Mouse (Mus musculus) heart, embryonic 14.5 days (tissue): Measurements from ENCODE around the gene Cnn2. TPM values are rescaled to one million over a fixed set of nuclear protein-coding genes. Genes with fewer than 3 reads are reported as not detected.

Experiments
- ATAC-seq: fragments of 200-750 bp; cut with Nextera tagmentation; 2 replicates; pipeline ENCODE4 v1.8.0; 2017; ENCODE audit warnings: low read depth, moderate TSS enrichment; ENCODE audit not compliant: insufficient number of reproducible peaks, insufficient read depth, low FRiP score
- H3K27ac ChIP-seq, 2 experiments: fragments of 200-500 bp in 1 of 2; fragments of 300-500 bp in 1 of 2; sonication (generic) in 1 of 2; replicated peaks in 1 of 2; 2 replicates each; pipeline ENCODE4 v1.5.1; 2012 to 2014; ENCODE audit warnings: low read depth in 2 of 2, low read length in 2 of 2, control low read depth in 1 of 2, mild to moderate bottlenecking in 1 of 2, mixed read lengths in 1 of 2; ENCODE audit not compliant: control insufficient read depth in 1 of 2, insufficient read depth in 1 of 2
- H3K27me3 ChIP-seq: fragments of 300-500 bp; sonication (generic); 2 replicates; pipeline ENCODE4 v1.6.1; 2014; ENCODE audit warnings: mild to moderate bottlenecking, low read length, control low read depth; ENCODE audit not compliant: control insufficient read depth, insufficient read depth
- H3K36me3 ChIP-seq: fragments of 300-500 bp; sonication (generic); 2 replicates; pipeline ENCODE4 v1.6.1; 2014; ENCODE audit warnings: mild to moderate bottlenecking, control low read depth, low read length, mixed read lengths; ENCODE audit not compliant: control insufficient read depth, insufficient read depth
- H3K4me1 ChIP-seq, 2 experiments: fragments of 200-500 bp in 1 of 2; fragments of 300-500 bp in 1 of 2; sonication (generic) in 1 of 2; 2 replicates each; pipeline ENCODE4 v1.6.1; 2012 to 2014; ENCODE audit warnings: low read length in 2 of 2, control low read depth in 1 of 2, mixed read lengths in 1 of 2; ENCODE audit not compliant: control insufficient read depth in 2 of 2, insufficient read depth in 2 of 2
- H3K4me2 ChIP-seq: fragments of 300-500 bp; sonication (generic); 2 replicates; pipeline ENCODE4 v1.6.1; 2014; ENCODE audit warnings: mild to moderate bottlenecking, low read length
- H3K4me3 ChIP-seq, 2 experiments: fragments of 200-500 bp in 1 of 2; fragments of 300-500 bp in 1 of 2; sonication (generic) in 1 of 2; 2 replicates each; pipeline ENCODE4 v1.5.1; 2012 to 2014; ENCODE audit warnings: low read length in 2 of 2, mild to moderate bottlenecking in 2 of 2, control low read depth in 1 of 2, low read depth in 1 of 2, moderate library complexity in 1 of 2; ENCODE audit not compliant: control insufficient read depth in 1 of 2, insufficient read depth in 1 of 2
- H3K9ac ChIP-seq: fragments of 300-500 bp; sonication (generic); 2 replicates; pipeline ENCODE4 v1.6.1; 2014; ENCODE audit warnings: mild to moderate bottlenecking, low read length
- H3K9me3 ChIP-seq: fragments of 300-500 bp; sonication (generic); 2 replicates; pipeline ENCODE4 v1.6.1; 2016; ENCODE audit warnings: low read length, control low read depth; ENCODE audit not compliant: control insufficient read depth
- WGBS: fragments of 180-500 bp; shearing (Covaris S2); extraction: QIAGEN DNeasy Blood & Tissue Kit; methylation state at CpG from one replicate; pipeline ENCODE4 v1.1.7; 2014; 5-methylcytosine and 5-hydroxymethylcytosine counted together
- polyA plus RNA-seq: library from polyadenylated mRNA; unstranded; fragments of >200 nt; fragmentation: Nextera tagmentation; extraction: Ambion mirVana; gene quantifications from 2 replicates; pipeline ENCODE4 v1.2.1, GENCODE M21; 2014

Gene Cnn2
- 265 and 275 TPM in 2 replicates for polyA plus RNA-seq

DNA sequence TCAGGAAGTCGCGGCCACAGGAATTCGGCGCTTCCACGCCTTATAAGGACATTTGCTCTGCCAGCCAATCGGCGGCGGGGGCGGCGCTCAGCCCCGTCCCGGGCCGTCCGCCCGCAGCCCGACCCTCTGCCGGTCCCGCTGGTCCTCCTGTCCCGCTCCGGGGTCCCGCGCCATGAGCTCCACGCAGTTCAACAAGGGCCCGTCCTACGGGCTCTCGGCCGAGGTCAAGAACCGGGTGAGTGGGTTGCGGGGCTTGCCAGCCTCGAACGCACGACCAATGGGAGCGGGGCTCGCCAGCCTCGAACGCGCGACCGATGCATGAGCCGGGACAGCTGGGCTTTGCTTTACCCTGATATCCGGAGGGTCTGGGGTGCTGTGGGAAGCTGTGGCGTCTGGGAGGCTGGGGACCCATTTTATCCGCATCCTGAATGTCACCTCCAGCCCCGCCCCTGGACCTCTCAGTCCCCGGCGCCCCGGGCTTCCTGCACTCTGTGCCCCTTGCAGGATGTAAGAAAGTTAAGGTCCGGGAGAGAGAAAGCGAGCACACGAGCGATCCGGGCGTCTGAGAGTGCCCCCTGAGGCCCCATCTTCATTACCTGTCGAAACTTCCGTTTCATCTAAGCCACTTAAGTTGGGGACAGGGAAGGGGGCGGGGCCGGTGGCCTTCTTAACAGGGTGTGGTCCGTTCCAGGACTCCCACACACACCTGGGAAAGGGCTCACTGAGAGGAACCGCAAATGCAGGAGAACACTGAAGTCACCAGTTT, at the start of gene Cnn2:
Gene Cnn2 (plus strand): TSS at position 79 of the 766 bp plus-strand sequence.
- no peaks in the 10 kb centered on the region for H3K27me3 ChIP-seq
- peak within 1 kb of the TSS; percentile 72 to 80 for H3K4me3 ChIP-seq
- no peaks in the 10 kb centered on the region; the same call in 1 of the 2 replicates for H3K9me3 ChIP-seq
- H3K4me1 ChIP-seq, result peaks cover 27 to 40% of the 10 kb centered on the region in 2 experiments
- peak; percentile 19; the same call in 1 of the 2 replicates for ATAC-seq
- WGBS, result under 1% methylated on average over 59 of the region's 59 CpGs
- peak within 1 kb of the TSS; percentile 83 to 97 for H3K27ac ChIP-seq
- peak within 1 kb of the TSS; percentile 95 for H3K4me2 ChIP-seq
- peaks cover 31% of the 10 kb centered on the region for H3K36me3 ChIP-seq
- H3K9ac ChIP-seq, result peak within 1 kb of the TSS; percentile 90

GRCm38 (mm10) chr10:79940749-79941148, 47.6 kb upstream of the Cnn2 start:
- Histone ChIP-seq H3K27ac (peak overlapping the region in 1 of 2 experiments; percentile 6; a peak in 1 of 4 replicates), H3K36me3 (0 out of 2 replicates have a peak, but pooled peaks cover 4% of the 10 kb centered on the region), H3K4me2 (peak overlapping the region; percentile 37), H3K27me3 (no peaks in the 10 kb centered on the region), H3K4me1 (peaks cover 38 to 46% of the 10 kb centered on the region in 2 experiments), H3K9ac (peak overlapping the region; percentile 12; the same call in 1 of the 2 replicates), H3K4me3 (no peak overlapping the region), H3K9me3 (no peaks in the 10 kb centered on the region)
- WGBS, result 46% methylated on average over 7 of the region's 7 CpGs
- no peak for ATAC-seq

GRCm38 (mm10) chr10:79942988-79943387, 45.4 kb upstream of the Cnn2 start:
- Histone ChIP-seq H3K9ac (no peak overlapping the region), H3K36me3 (0 out of 2 replicates have a peak, but pooled peaks cover 3% of the 10 kb centered on the region), H3K4me2 (no peak overlapping the region), H3K27me3 (no peaks in the 10 kb centered on the region), H3K9me3 (no peaks in the 10 kb centered on the region), H3K4me3 (no peak overlapping the region), H3K27ac (no peak overlapping the region), H3K4me1 (peaks cover 34 to 39% of the 10 kb centered on the region in 2 experiments)
- 88% methylated on average over 1 of the region's 1 CpGs for WGBS
- no peak for ATAC-seq

DNA sequence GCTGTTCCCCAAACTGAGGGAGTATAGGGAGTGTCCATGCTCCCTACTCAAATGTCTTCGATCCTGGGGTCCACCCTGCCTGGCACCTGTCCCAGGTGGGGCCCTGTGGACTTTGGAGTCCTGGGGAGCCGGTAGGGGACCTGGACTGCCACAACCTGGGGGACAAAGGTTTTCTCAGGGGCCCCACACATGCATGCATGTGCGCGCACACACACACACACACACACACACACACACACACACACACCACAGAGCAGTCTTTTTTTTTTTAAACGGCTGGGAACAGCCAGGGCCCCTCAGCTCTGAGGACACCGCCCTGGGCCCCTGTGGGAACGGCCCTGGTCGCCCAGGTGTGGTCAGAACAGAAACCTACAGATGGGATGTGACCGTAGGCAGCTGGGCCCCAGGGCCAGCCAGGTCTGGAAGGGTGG, 44.9 kb upstream of the Cnn2 start:
- WGBS, result 82% methylated on average over 9 of the region's 9 CpGs
- no peaks in the 10 kb centered on the region for H3K27me3 ChIP-seq
- H3K27ac ChIP-seq, result no peak overlapping the region
- no peak overlapping the region for H3K4me2 ChIP-seq
- H3K4me3 ChIP-seq, result no peak overlapping the region
- H3K4me1 ChIP-seq, result peaks cover 34 to 35% of the 10 kb centered on the region in 2 experiments
- H3K36me3 ChIP-seq, result peaks cover 5% of the 10 kb centered on the region; the same call in 1 of the 2 replicates
- ATAC-seq, result no peak
- H3K9me3 ChIP-seq, result no peaks in the 10 kb centered on the region
- no peak overlapping the region for H3K9ac ChIP-seq

GRCm38 (mm10) chr10:79945507-79946234, 42.7 kb upstream of the Cnn2 start:
- no peaks in the 10 kb centered on the region for H3K9me3 ChIP-seq
- H3K27ac ChIP-seq, result no peak overlapping the region; a peak in 1 of 4 replicates
- no peak overlapping the region for H3K4me3 ChIP-seq
- WGBS, result 46% methylated on average over 16 of the region's 16 CpGs
- no peaks in the 10 kb centered on the region for H3K27me3 ChIP-seq
- H3K36me3 ChIP-seq, result peaks cover 27% of the 10 kb centered on the region
- ATAC-seq, result no peak
- H3K9ac ChIP-seq, result peak overlapping the region; percentile 40; the same call in 1 of the 2 replicates
- peaks cover 23 to 26% of the 10 kb centered on the region in 2 experiments for H3K4me1 ChIP-seq
- peak overlapping the region; percentile 1; the same call in 1 of the 2 replicates for H3K4me2 ChIP-seq

DNA sequence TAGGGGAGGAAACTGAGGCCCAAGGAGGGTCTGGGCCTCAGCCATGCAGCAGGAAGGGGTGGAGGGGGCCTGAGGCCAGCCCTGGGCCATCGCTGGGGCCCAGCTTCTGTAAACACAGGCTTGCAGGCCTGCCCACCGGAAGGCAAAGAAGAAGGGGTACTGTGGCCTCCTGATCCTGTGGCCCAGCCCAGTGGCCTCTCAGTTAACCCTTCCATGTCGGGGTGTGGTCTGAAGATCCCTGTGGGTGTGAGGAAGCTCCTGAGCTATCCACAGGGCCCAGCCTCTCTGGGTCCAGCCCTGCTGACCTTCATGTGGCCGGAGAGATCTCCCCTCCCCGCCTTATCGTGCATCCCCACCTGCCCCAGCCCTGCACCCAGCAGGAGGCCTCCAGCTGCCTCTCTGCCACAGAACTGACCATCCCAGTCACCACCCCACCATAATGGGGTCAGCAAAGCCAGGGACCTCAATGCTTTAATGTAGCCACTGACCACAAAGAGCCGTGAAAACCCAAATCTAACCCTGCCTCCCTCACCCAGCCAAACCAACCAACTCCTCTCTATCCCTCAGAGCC, 41.5 kb upstream of the Cnn2 start:
- peaks cover 20% of the 10 kb centered on the region in 2 experiments for H3K4me1 ChIP-seq
- H3K4me3 ChIP-seq, result no peak overlapping the region
- 0 out of 4 replicates have a peak overlapping the region, but pooled peaks have one; percentile 16 to 24 for H3K27ac ChIP-seq
- WGBS, result 28% methylated on average over 7 of the region's 7 CpGs
- H3K4me2 ChIP-seq, result no peak overlapping the region
- no peaks in the 10 kb centered on the region for H3K27me3 ChIP-seq
- H3K36me3 ChIP-seq, result peaks cover 38% of the 10 kb centered on the region
- H3K9ac ChIP-seq, result peak overlapping the region; percentile 53
- no peak for ATAC-seq
- H3K9me3 ChIP-seq, result no peaks in the 10 kb centered on the region

GRCm38 (mm10) chr10:79947502-79947901, 40.9 kb upstream of the Cnn2 start:
- H3K4me2 ChIP-seq, result no peak overlapping the region
- ATAC-seq, result no peak
- H3K4me3 ChIP-seq, result no peak overlapping the region
- no peak overlapping the region for H3K27ac ChIP-seq
- H3K4me1 ChIP-seq, result peaks cover 20% of the 10 kb centered on the region in 2 experiments
- no peaks in the 10 kb centered on the region for H3K9me3 ChIP-seq
- WGBS, result 70% methylated on average over 6 of the region's 6 CpGs
- no peak overlapping the region for H3K9ac ChIP-seq
- H3K27me3 ChIP-seq, result no peaks in the 10 kb centered on the region
- H3K36me3 ChIP-seq, result peaks cover 39% of the 10 kb centered on the region
